Mouse (Mus musculus): Measurements from ENCODE around the gene Nfkbie.

- no peak for TF ChIP-seq CTCF (IDR thresholded peaks at IDR 0.05; ENCODE audit: low read depth)
- TF ChIP-seq EP300 (optimal IDR thresholded peaks at IDR 0.05), result no peak
Observed at GRCm38 (mm10) chr17:45588370-45588769, 32.9 kb downstream of the Nfkbie start.
